Mouse (Mus musculus) kidney, adult 2 months (tissue): ENCODE measurements around the gene Fbxo5. TPM values are rescaled to one million over a fixed set of nuclear protein-coding genes. Genes with fewer than 3 reads are reported as not detected.

Experiments used
- DNase-seq: peaks from one replicate; pipeline ENCODE4 v3.0.0; 2021
- H3K27ac ChIP-seq: fragments of 200-500 bp; 2 replicates; pipeline ENCODE4 v1.5.1; 2012; ENCODE audit warnings: low read depth, low read length, control low read depth, inconsistent platforms; ENCODE audit not compliant: insufficient read depth
- H3K27me3 ChIP-seq: fragments of 200-500 bp; replicated peaks from 2 replicates; pipeline ENCODE4 v1.6.1; 2012; ENCODE audit warnings: mild to moderate bottlenecking, moderate library complexity, low read length, inconsistent platforms; ENCODE audit not compliant: control insufficient read depth, insufficient read depth
- H3K36me3 ChIP-seq: fragments of 200-500 bp; 2 replicates; pipeline ENCODE4 v1.6.1; 2012; ENCODE audit warnings: mild to moderate bottlenecking, moderate library complexity, low read length, inconsistent platforms; ENCODE audit not compliant: control insufficient read depth, insufficient read depth
- H3K4me1 ChIP-seq: fragments of 200-500 bp; 2 replicates; pipeline ENCODE4 v1.6.1; 2011; ENCODE audit warnings: low read length; ENCODE audit not compliant: control insufficient read depth, insufficient read depth
- H3K4me3 ChIP-seq: fragments of 200-500 bp; 2 replicates; pipeline ENCODE4 v1.5.1; 2011; ENCODE audit warnings: mild to moderate bottlenecking, low read depth, low read length, control low read depth; ENCODE audit not compliant: insufficient read depth
- CTCF ChIP-seq: fragments of 200-500 bp; conservative IDR thresholded peaks from 2 replicates; pipeline ENCODE4 v1.5.1; 2011; ENCODE audit warnings: low read depth, mild to moderate bottlenecking, control low read depth, low read length, moderate library complexity, mixed read lengths; ENCODE audit not compliant: insufficient read depth, insufficient read length
- POLR2A ChIP-seq: fragments of 200-500 bp; IDR thresholded peaks from one replicate; pipeline ENCODE4 v1.6.1; 2011; ENCODE audit warnings: low read depth, low read length, control low read depth
- WGBS: fragments of 180-500 bp; shearing (Covaris S2); methylation state at CpG from one replicate; pipeline ENCODE4 v1.1.7; 2018; 5-methylcytosine and 5-hydroxymethylcytosine counted together
- polyA plus RNA-seq: library from polyadenylated mRNA; depleted of rRNA; stranded (reverse); fragments of >200 nt; gene quantifications from 2 replicates; pipeline ENCODE4 v1.2.3, GENCODE M21; 2012; rRNA removed

The Fbxo5 gene
- polyA plus RNA-seq, 1 experiment, result 1.1 TPM

DNA sequence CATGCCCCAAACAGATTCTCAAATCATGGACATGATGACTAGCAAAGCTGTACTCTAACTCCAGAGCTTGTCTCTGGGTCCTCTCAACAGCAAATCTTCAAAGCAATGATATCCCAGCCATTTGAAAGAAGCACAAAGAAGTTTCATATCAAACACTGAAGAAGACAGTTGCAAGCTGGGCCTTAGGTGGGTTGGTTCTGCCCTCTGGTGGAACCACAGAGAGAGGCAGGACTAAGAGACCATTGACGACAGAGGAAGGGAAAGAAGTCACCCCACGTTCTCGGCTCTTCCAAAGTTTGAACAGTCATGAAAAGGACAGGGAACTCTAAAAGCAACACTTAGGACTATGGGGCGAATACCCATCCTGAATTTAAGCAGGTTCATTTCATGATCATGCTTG lies 18.5 kb downstream of the Fbxo5 start:
- Histone ChIP-seq H3K4me1 (no peaks in the 10 kb centered on the region), H3K36me3 (no peaks in the 10 kb centered on the region), H3K27me3 (no peaks in the 10 kb centered on the region), H3K27ac (no peak overlapping the region), H3K4me3 (no peak overlapping the region)
- 15% methylated on average over 4 of the region's 4 CpGs for WGBS
- peak; percentile 28 for DNase-seq
- TF ChIP-seq POLR2A, result no peak
- peak; percentile 69 for TF ChIP-seq CTCF

Other genes starting within 250 kb of the Fbxo5 start
- 3.4 and 3.8 TPM in 2 replicates for gene Myct1, start 211.8 kb downstream of the Fbxo5 start, polyA plus RNA-seq
- gene Vip, start 166.4 kb downstream of the Fbxo5 start, polyA plus RNA-seq, result not detected in 2 replicates
- 1.7 and 2.4 TPM in 2 replicates for gene Mtrf1l, start 18.3 kb upstream of the Fbxo5 start, polyA plus RNA-seq
- 0.03 and 0.05 TPM in 2 replicates for gene Rgs17, start 116.8 kb upstream of the Fbxo5 start, polyA plus RNA-seq